Mouse (Mus musculus) stomach, embryonic 16.5 days (tissue): ENCODE data around the gene Clasrp. TPM values are rescaled to one million over a fixed set of nuclear protein-coding genes. Genes with fewer than 3 reads are reported as not detected.

Experiments
- ATAC-seq: fragments of 200-750 bp; cut with Nextera tagmentation; 2 replicates; pipeline ENCODE4 v1.8.0; 2017; ENCODE audit warnings: moderate number of reproducible peaks, moderate TSS enrichment; ENCODE audit not compliant: insufficient read depth, low FRiP score
- H3K27ac ChIP-seq: fragments of 300-500 bp; sonication (generic); 2 replicates; pipeline ENCODE4 v1.5.1; 2014; ENCODE audit warnings: low read length
- H3K27me3 ChIP-seq: fragments of 300-500 bp; sonication (generic); 2 replicates; pipeline ENCODE4 v1.6.1; 2014; ENCODE audit warnings: low read length, control low read depth, mixed read lengths; ENCODE audit not compliant: control insufficient read depth, insufficient read depth
- H3K36me3 ChIP-seq: fragments of 300-500 bp; sonication (generic); 2 replicates; pipeline ENCODE4 v1.6.1; 2014; ENCODE audit warnings: low read length; ENCODE audit not compliant: control insufficient read depth, insufficient read depth
- H3K4me1 ChIP-seq: fragments of 300-500 bp; sonication (generic); 2 replicates; pipeline ENCODE4 v1.6.1; 2014; ENCODE audit warnings: low read length, control low read depth, mixed read lengths; ENCODE audit not compliant: control insufficient read depth, insufficient read depth
- H3K4me2 ChIP-seq: fragments of 300-500 bp; sonication (generic); 2 replicates; pipeline ENCODE4 v1.6.1; 2014; ENCODE audit warnings: low read depth, low read length, mixed read lengths
- H3K4me3 ChIP-seq: fragments of 300-500 bp; sonication (generic); replicated peaks from 2 replicates; pipeline ENCODE4 v1.5.1; 2014; ENCODE audit warnings: mild to moderate bottlenecking, low read length
- H3K9ac ChIP-seq: fragments of 300-500 bp; sonication (generic); 2 replicates; pipeline ENCODE4 v1.6.1; 2014; ENCODE audit warnings: low read length
- H3K9me3 ChIP-seq: fragments of 300-500 bp; sonication (generic); replicated peaks from 2 replicates; pipeline ENCODE4 v1.6.1; 2016; ENCODE audit warnings: low read length, control low read depth; ENCODE audit not compliant: control insufficient read depth
- WGBS: fragments of 180-500 bp; shearing (Covaris S2); extraction: QIAGEN DNeasy Blood & Tissue Kit; methylation state at CpG from one replicate; pipeline ENCODE4 v1.1.7; 2014; 5-methylcytosine and 5-hydroxymethylcytosine counted together
- polyA plus RNA-seq: library from polyadenylated mRNA; unstranded; fragments of >200 nt; fragmentation: Nextera tagmentation; extraction: Ambion mirVana; gene quantifications from 2 replicates; pipeline ENCODE4 v1.2.1, GENCODE M21; 2015

Gene Clasrp
- polyA plus RNA-seq, 1 experiment from 2014 or later, result 35.2 TPM

GRCm38 (mm10) chr7:19575559-19575958 lies 28.7 kb downstream of the Clasrp start:
- no peak overlapping the region for H3K4me3 ChIP-seq
- WGBS, result 67% methylated on average over 3 of the region's 3 CpGs
- H3K4me1 ChIP-seq, result peaks cover 34% of the 10 kb centered on the region
- H3K9ac ChIP-seq, result no peak overlapping the region
- no peaks in the 10 kb centered on the region for H3K36me3 ChIP-seq
- no peak overlapping the region for H3K27ac ChIP-seq
- no peaks in the 10 kb centered on the region for H3K9me3 ChIP-seq
- peaks cover 18% of the 10 kb centered on the region for H3K27me3 ChIP-seq
- no peak overlapping the region for H3K4me2 ChIP-seq
- ATAC-seq, result no peak

GRCm38 (mm10) chr7:19573776-19574140 lies 30.5 kb downstream of the Clasrp start:
- H3K27me3 ChIP-seq, result peaks cover 18% of the 10 kb centered on the region
- H3K36me3 ChIP-seq, result no peaks in the 10 kb centered on the region
- peak overlapping the region; percentile 94 for H3K4me2 ChIP-seq
- no peak for ATAC-seq
- peak overlapping the region; percentile 88 for H3K4me3 ChIP-seq
- WGBS, result 11% methylated on average over 16 of the region's 16 CpGs
- peak overlapping the region; percentile 91 for H3K9ac ChIP-seq
- H3K9me3 ChIP-seq, result no peaks in the 10 kb centered on the region
- peak overlapping the region; percentile 95 for H3K27ac ChIP-seq
- H3K4me1 ChIP-seq, result peaks cover 34% of the 10 kb centered on the region

- Histone ChIP-seq H3K4me2 (peak overlapping the region; percentile 94), H3K4me1 (peaks cover 33% of the 10 kb centered on the region), H3K27me3 (peaks cover 16% of the 10 kb centered on the region), H3K4me3 (peak overlapping the region; percentile 88), H3K9me3 (no peaks in the 10 kb centered on the region), H3K27ac (peak overlapping the region; percentile 95), H3K36me3 (no peaks in the 10 kb centered on the region), H3K9ac (peak overlapping the region; percentile 91)
- WGBS, result under 1% methylated on average over 53 of the region's 53 CpGs
- peak; percentile 87 for ATAC-seq
Observed at GRCm38 (mm10) chr7:19572926-19573775, 31.1 kb downstream of the Clasrp start.

- Histone ChIP-seq H3K27ac (no peak overlapping the region), H3K9me3 (no peaks in the 10 kb centered on the region), H3K4me1 (peaks cover 20% of the 10 kb centered on the region), H3K4me2 (no peak overlapping the region), H3K9ac (no peak overlapping the region), H3K36me3 (peaks cover 10% of the 10 kb centered on the region), H3K4me3 (no peak overlapping the region), H3K27me3 (no peaks in the 10 kb centered on the region)
- no peak for ATAC-seq
- 84% methylated on average over 3 of the region's 3 CpGs for WGBS
Observed at GRCm38 (mm10) chr7:19569647-19570046, 34.6 kb downstream of the Clasrp start.

- peaks cover 15% of the 10 kb centered on the region for H3K36me3 ChIP-seq
- no peak for ATAC-seq
- H3K9me3 ChIP-seq, result no peaks in the 10 kb centered on the region
- H3K4me3 ChIP-seq, result no peak overlapping the region
- no peak overlapping the region for H3K9ac ChIP-seq
- 90% methylated on average over 8 of the region's 8 CpGs for WGBS
- peaks cover 21% of the 10 kb centered on the region for H3K4me1 ChIP-seq
- H3K4me2 ChIP-seq, result no peak overlapping the region
- H3K27me3 ChIP-seq, result no peaks in the 10 kb centered on the region
- no peak overlapping the region for H3K27ac ChIP-seq
Observed at GRCm38 (mm10) chr7:19567426-19567825, 36.9 kb downstream of the Clasrp start.

GRCm38 (mm10) chr7:19565803-19566202 lies 38.5 kb downstream of the Clasrp start:
- H3K9me3 ChIP-seq, result no peaks in the 10 kb centered on the region
- no peak overlapping the region for H3K27ac ChIP-seq
- H3K4me1 ChIP-seq, result peaks cover 16% of the 10 kb centered on the region
- WGBS, result 94% methylated on average over 2 of the region's 2 CpGs
- no peak for ATAC-seq
- peaks cover 15% of the 10 kb centered on the region for H3K36me3 ChIP-seq
- H3K27me3 ChIP-seq, result no peaks in the 10 kb centered on the region
- H3K9ac ChIP-seq, result no peak overlapping the region
- H3K4me3 ChIP-seq, result no peak overlapping the region
- no peak overlapping the region for H3K4me2 ChIP-seq

- Histone ChIP-seq H3K36me3 (peaks cover 15% of the 10 kb centered on the region), H3K27me3 (no peaks in the 10 kb centered on the region), H3K4me1 (peaks cover 29% of the 10 kb centered on the region), H3K9me3 (no peaks in the 10 kb centered on the region), H3K4me3 (no peak overlapping the region), H3K9ac (no peak overlapping the region), H3K4me2 (no peak overlapping the region), H3K27ac (no peak overlapping the region)
- ATAC-seq, result no peak
- WGBS, result 86% methylated on average over 4 of the region's 4 CpGs
Observed at GRCm38 (mm10) chr7:19564455-19564854, 39.8 kb downstream of the Clasrp start.

GRCm38 (mm10) chr7:19563884-19564283 lies 40.4 kb downstream of the Clasrp start:
- peaks cover 35% of the 10 kb centered on the region for H3K4me1 ChIP-seq
- H3K27me3 ChIP-seq, result no peaks in the 10 kb centered on the region
- no peak overlapping the region for H3K9ac ChIP-seq
- 0 out of 2 replicates have a peak overlapping the region, but pooled peaks have one; percentile 98 for H3K4me2 ChIP-seq
- peaks cover 15% of the 10 kb centered on the region for H3K36me3 ChIP-seq
- no peak overlapping the region for H3K27ac ChIP-seq
- no peak for ATAC-seq
- no peaks in the 10 kb centered on the region for H3K9me3 ChIP-seq
- 75% methylated on average over 3 of the region's 3 CpGs for WGBS
- H3K4me3 ChIP-seq, result no peak overlapping the region

GRCm38 (mm10) chr7:19562643-19563410 lies 41.5 kb downstream of the Clasrp start, which contains the start of gene Ppp1r37:
Gene Ppp1r37, minus strand, starts transcription at chr7:19563076.
- 2% methylated on average over 19 of the region's 19 CpGs for WGBS
- no peak for ATAC-seq
- peaks cover 42% of the 10 kb centered on the region for H3K4me1 ChIP-seq
- peak within 1 kb of the TSS; percentile 98 for H3K4me2 ChIP-seq
- H3K4me3 ChIP-seq, result peak within 1 kb of the TSS; percentile 99
- peak within 1 kb of the TSS; percentile 97 for H3K9ac ChIP-seq
- H3K36me3 ChIP-seq, result peaks cover 15% of the 10 kb centered on the region
- peak within 1 kb of the TSS; percentile 95 for H3K27ac ChIP-seq
- H3K9me3 ChIP-seq, result no peaks in the 10 kb centered on the region
- no peaks in the 10 kb centered on the region for H3K27me3 ChIP-seq
